Mouse (Mus musculus) ovary, adult 18-20 months (tissue): ENCODE results near the gene Pdcd2l.
A peak's percentile ranks its signal among the peaks of the same experiment; 100 is the strongest.
"Not testable (repeated sequence)": the region's sequence is repeated elsewhere in the genome, so short reads cannot be mapped to it uniquely, and the experiment has no call there.

Experiments used
- DNase-seq: peaks from one replicate; pipeline ENCODE4 v3.0.0; 2022; ENCODE audit warnings: low spot score, mixed read lengths

Gene Pdcd2l

GRCm38 (mm10) chr7:34213281-34213680 is 16.8 kb upstream of the Pdcd2l start:
- no peak for DNase-seq

- DNase-seq = no peak
Observed at GRCm38 (mm10) chr7:34208027-34208745, 11.7 kb upstream of the Pdcd2l start.

GRCm38 (mm10) chr7:34206331-34206730 is 9.9 kb upstream of the Pdcd2l start:
- DNase-seq = no peak

GRCm38 (mm10) chr7:34202147-34202546 is 5.7 kb upstream of the Pdcd2l start:
- DNase-seq = not testable (repeated sequence)

- DNase-seq = no peak
Observed at GRCm38 (mm10) chr7:34200829-34201228, 4.4 kb upstream of the Pdcd2l start.

GRCm38 (mm10) chr7:34198346-34198745 is 1.9 kb upstream of the Pdcd2l start:
- no peak for DNase-seq

- no peak for DNase-seq
Observed at GRCm38 (mm10) chr7:34195632-34196031, 829 bp downstream of the Pdcd2l start.

GRCm38 (mm10) chr7:34192825-34193224 is 3.6 kb downstream of the Pdcd2l start:
- DNase-seq = no peak

GRCm38 (mm10) chr7:34189376-34189989 is 7.0 kb downstream of the Pdcd2l start:
- no peak for DNase-seq

- no peak for DNase-seq
Observed at GRCm38 (mm10) chr7:34183794-34184193, 12.7 kb downstream of the Pdcd2l start.

GRCm38 (mm10) chr7:34183356-34183755 is 13.1 kb downstream of the Pdcd2l start:
- no peak for DNase-seq

- DNase-seq = not testable (repeated sequence)
Observed at GRCm38 (mm10) chr7:34176241-34176640, 20.2 kb downstream of the Pdcd2l start.

GRCm38 (mm10) chr7:34172251-34172650 is 24.2 kb downstream of the Pdcd2l start:
- DNase-seq = no peak

- DNase-seq = no peak
Observed at GRCm38 (mm10) chr7:34169454-34169853, 27.0 kb downstream of the Pdcd2l start, which contains the start of gene Uba2. TSS of gene Uba2 (minus strand) at chr7:34169599.

GRCm38 (mm10) chr7:34168470-34169251 is 27.8 kb downstream of the Pdcd2l start:
- DNase-seq = peak; percentile 79

GRCm38 (mm10) chr7:34167766-34168469 is 28.5 kb downstream of the Pdcd2l start:
- no peak for DNase-seq

GRCm38 (mm10) chr7:34166850-34167249 is 29.6 kb downstream of the Pdcd2l start:
- DNase-seq = no peak

GRCm38 (mm10) chr7:34165999-34166398 is 30.5 kb downstream of the Pdcd2l start:
- DNase-seq = no peak

GRCm38 (mm10) chr7:34164671-34165070 is 31.8 kb downstream of the Pdcd2l start:
- DNase-seq = no peak

GRCm38 (mm10) chr7:34159167-34159566 is 37.3 kb downstream of the Pdcd2l start:
- DNase-seq = no peak

- no peak for DNase-seq
Observed at GRCm38 (mm10) chr7:34157994-34158393, 38.5 kb downstream of the Pdcd2l start.

- no peak for DNase-seq
Observed at GRCm38 (mm10) chr7:34147193-34147592, 49.3 kb downstream of the Pdcd2l start.
